Mouse (Mus musculus): ENCODE data around the gene H60b.
"Not testable (repeated sequence)": the region's sequence is repeated elsewhere in the genome, so short reads cannot be mapped to it uniquely, and the experiment has no call there.

The H60b gene

GRCm38 (mm10) chr10:22274445-22275057 lies 116.2 kb downstream of the H60b start:
- DNase-seq: no peak

GRCm38 (mm10) chr10:22278468-22278867 lies 120.1 kb downstream of the H60b start:
- DNase-seq: not testable (repeated sequence)

GRCm38 (mm10) chr10:22282816-22283215 lies 124.4 kb downstream of the H60b start:
- no peak for DNase-seq

GRCm38 (mm10) chr10:22295676-22296075 lies 137.3 kb downstream of the H60b start:
- no peak for DNase-seq

- DNase-seq: no peak
Measured at GRCm38 (mm10) chr10:22297033-22297762, 138.8 kb downstream of the H60b start.

GRCm38 (mm10) chr10:22297766-22298461 lies 139.5 kb downstream of the H60b start:
- DNase-seq: no peak

- DNase-seq: no peak
Measured at GRCm38 (mm10) chr10:22299324-22299723, 140.9 kb downstream of the H60b start.

GRCm38 (mm10) chr10:22301641-22302040 lies 143.3 kb downstream of the H60b start:
- peak; percentile 3 for DNase-seq

- no peak for DNase-seq
Measured at GRCm38 (mm10) chr10:22302344-22303057, 144.1 kb downstream of the H60b start.

GRCm38 (mm10) chr10:22303736-22304135 lies 145.3 kb downstream of the H60b start:
- DNase-seq: no peak

GRCm38 (mm10) chr10:22305801-22306200 lies 147.4 kb downstream of the H60b start:
- no peak for DNase-seq

- DNase-seq: peak; percentile 42
Measured at GRCm38 (mm10) chr10:22306452-22306851, 148.1 kb downstream of the H60b start.

- no peak for DNase-seq
Measured at GRCm38 (mm10) chr10:22308221-22308620, 149.8 kb downstream of the H60b start.

- no peak for DNase-seq
Measured at GRCm38 (mm10) chr10:22322858-22323257, 164.5 kb downstream of the H60b start.
